Mouse (Mus musculus) intestine, embryonic 15.5 days (tissue): ENCODE results near the gene Chn2. TPM values are rescaled to one million over a fixed set of nuclear protein-coding genes. Genes with fewer than 3 reads are reported as not detected.
A peak's percentile ranks its signal among the peaks of the same experiment; 100 is the strongest.

ENCODE experiments used
- ATAC-seq: fragments of 200-750 bp; cut with Nextera tagmentation; 2 replicates; pipeline ENCODE4 v1.8.0; 2017; ENCODE audit warnings: moderate TSS enrichment, moderate library complexity
- H3K27ac ChIP-seq: fragments of 300-500 bp; sonication (generic); 2 replicates; pipeline ENCODE4 v1.5.1; 2015; ENCODE audit warnings: mild to moderate bottlenecking, inconsistent platforms
- H3K27me3 ChIP-seq: fragments of 300-500 bp; sonication (generic); replicated peaks from 2 replicates; pipeline ENCODE4 v1.6.1; 2015; ENCODE audit warnings: inconsistent platforms
- H3K36me3 ChIP-seq: fragments of 300-500 bp; sonication (generic); 2 replicates; pipeline ENCODE4 v1.6.1; 2015; ENCODE audit warnings: inconsistent platforms
- H3K4me1 ChIP-seq: fragments of 300-500 bp; sonication (generic); replicated peaks from 2 replicates; pipeline ENCODE4 v1.6.1; 2015; ENCODE audit warnings: inconsistent platforms
- H3K4me2 ChIP-seq: fragments of 300-500 bp; sonication (generic); replicated peaks from 2 replicates; pipeline ENCODE4 v1.6.1; 2015; ENCODE audit warnings: mild to moderate bottlenecking, inconsistent platforms
- H3K4me3 ChIP-seq: fragments of 300-500 bp; sonication (generic); replicated peaks from 2 replicates; pipeline ENCODE4 v1.5.1; 2015; ENCODE audit warnings: inconsistent platforms
- H3K9ac ChIP-seq: fragments of 300-500 bp; sonication (generic); 2 replicates; pipeline ENCODE4 v1.6.1; 2015; ENCODE audit warnings: inconsistent platforms
- H3K9me3 ChIP-seq: fragments of 300-500 bp; sonication (generic); 2 replicates; pipeline ENCODE4 v1.6.1; 2016; ENCODE audit warnings: inconsistent platforms
- WGBS: fragments of 180-500 bp; shearing (Covaris S2); methylation state at CpG from one replicate; pipeline ENCODE4 v1.1.7; 2015; 5-methylcytosine and 5-hydroxymethylcytosine counted together
- polyA plus RNA-seq: library from polyadenylated mRNA; unstranded; fragments of >200 nt; fragmentation: Nextera tagmentation; extraction: Ambion mirVana; gene quantifications from 2 replicates; pipeline ENCODE4 v1.2.1, GENCODE M21; 2015

Gene Chn2
- polyA plus RNA-seq, 1 experiment from 2014 or later = 20.8 TPM

- Histone ChIP-seq H3K9me3 (no peaks in the 10 kb centered on the region), H3K9ac (no peak overlapping the region), H3K4me2 (no peak overlapping the region), H3K27me3 (no peaks in the 10 kb centered on the region), H3K4me3 (no peak overlapping the region), H3K4me1 (peaks cover 6% of the 10 kb centered on the region), H3K27ac (peak overlapping the region; percentile 32; the same call in 1 of the 2 replicates), H3K36me3 (no peaks in the 10 kb centered on the region)
- ATAC-seq = peak; percentile 37; the same call in 1 of the 2 replicates
- WGBS = 53% methylated on average over 6 of the region's 6 CpGs
Observed at GRCm38 (mm10) chr6:54148844-54149526, 109.6 kb downstream of the Chn2 start.

DNA sequence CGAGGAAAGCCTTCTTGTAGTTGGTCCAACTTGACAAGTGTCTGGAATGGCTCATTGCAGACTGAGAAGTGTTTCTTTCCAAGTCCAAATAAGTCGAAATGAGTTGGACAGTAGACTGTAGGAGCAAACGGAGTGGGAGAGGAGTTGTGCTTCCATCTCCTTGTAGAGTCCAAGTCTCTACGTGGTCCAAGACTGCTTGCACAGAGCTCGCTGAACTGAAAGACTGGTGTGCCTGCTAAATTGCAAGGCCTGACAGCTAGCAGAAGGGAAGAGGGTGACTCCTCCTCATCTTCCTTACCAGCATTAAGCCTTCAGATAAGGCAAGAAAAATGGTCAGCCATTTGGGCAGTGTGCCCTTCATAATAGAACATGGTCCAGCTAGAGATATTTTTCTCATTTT, 111.5 kb downstream of the Chn2 start:
- Histone ChIP-seq H3K4me2 (no peak overlapping the region), H3K9me3 (no peaks in the 10 kb centered on the region), H3K4me3 (no peak overlapping the region), H3K27ac (peak overlapping the region; percentile 40; the same call in 1 of the 2 replicates), H3K36me3 (no peaks in the 10 kb centered on the region), H3K9ac (no peak overlapping the region), H3K4me1 (peaks cover 6% of the 10 kb centered on the region), H3K27me3 (no peaks in the 10 kb centered on the region)
- ATAC-seq = peak; percentile 68
- WGBS = 56% methylated on average over 5 of the region's 5 CpGs

DNA sequence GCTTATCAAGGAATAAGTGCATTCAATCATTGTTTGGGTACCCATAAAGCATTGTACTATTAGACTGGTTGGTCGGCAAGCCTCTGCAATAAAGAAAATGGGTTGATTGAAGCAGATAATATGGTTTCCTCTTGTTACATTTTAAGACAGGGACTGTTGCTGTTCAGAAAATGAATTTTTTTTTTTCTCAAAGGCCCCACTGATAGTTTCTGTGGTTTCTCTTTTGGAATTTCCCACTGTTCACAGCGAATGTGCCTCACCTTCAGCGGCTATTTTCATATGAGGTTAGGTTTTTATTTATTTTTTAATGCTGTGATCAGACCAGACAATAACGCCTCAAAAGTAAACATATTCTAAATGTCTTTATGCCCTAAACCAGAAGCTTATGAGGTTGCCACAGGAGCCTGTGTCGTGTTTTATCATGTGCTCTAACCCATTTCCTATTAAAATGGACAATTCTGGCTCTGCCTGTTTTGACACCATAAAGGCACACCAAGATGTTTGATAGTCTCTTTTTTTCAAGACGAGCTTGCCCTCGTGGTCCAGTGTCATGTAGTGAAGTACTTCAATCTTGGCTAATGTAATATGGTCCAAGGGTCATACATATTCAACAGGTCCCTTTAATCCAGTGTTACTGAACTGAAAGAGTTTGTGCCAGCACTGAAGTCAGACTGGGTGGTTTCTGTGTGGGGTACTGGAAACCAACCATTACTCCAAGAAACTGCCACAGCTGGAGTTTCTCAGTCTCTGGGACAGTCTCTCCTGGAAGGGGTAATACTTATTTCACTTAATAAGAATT, 112.3 kb downstream of the Chn2 start:
- no peak overlapping the region for H3K9ac ChIP-seq
- WGBS = 64% methylated on average over 7 of the region's 7 CpGs
- H3K9me3 ChIP-seq = no peaks in the 10 kb centered on the region
- H3K4me3 ChIP-seq = no peak overlapping the region
- H3K4me2 ChIP-seq = no peak overlapping the region
- no peaks in the 10 kb centered on the region for H3K27me3 ChIP-seq
- H3K27ac ChIP-seq = 0 out of 2 replicates have a peak overlapping the region, but pooled peaks have one; percentile 40
- peak; percentile 29; the same call in 1 of the 2 replicates for ATAC-seq
- H3K4me1 ChIP-seq = peaks cover 6% of the 10 kb centered on the region
- no peaks in the 10 kb centered on the region for H3K36me3 ChIP-seq

DNA sequence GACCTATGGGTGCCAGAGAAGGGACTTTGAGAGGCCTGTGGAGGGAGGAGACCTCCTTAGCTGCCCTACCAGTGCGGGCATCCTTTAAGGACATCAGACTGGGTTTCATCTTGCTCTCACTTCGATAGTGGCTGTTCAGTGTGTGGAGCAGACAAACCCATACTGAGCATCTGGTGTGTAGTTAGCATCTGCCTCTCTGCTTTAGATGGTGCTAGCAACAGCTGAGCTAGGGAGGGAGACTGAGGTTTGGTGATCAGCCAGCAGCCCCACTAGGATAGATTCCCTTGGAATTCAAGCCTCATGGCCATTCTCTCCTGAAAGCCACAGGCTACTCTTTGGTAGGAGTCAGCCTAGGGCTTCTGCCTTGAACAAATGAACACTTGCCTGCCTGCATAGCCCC, 117.7 kb downstream of the Chn2 start:
- Histone ChIP-seq H3K36me3 (no peaks in the 10 kb centered on the region), H3K27me3 (no peaks in the 10 kb centered on the region), H3K4me2 (no peak overlapping the region), H3K9ac (no peak overlapping the region), H3K4me1 (peaks cover 14% of the 10 kb centered on the region), H3K4me3 (no peak overlapping the region), H3K27ac (no peak overlapping the region), H3K9me3 (no peaks in the 10 kb centered on the region)
- ATAC-seq = no peak
- 91% methylated on average over 2 of the region's 2 CpGs for WGBS

GRCm38 (mm10) chr6:54158317-54158716, 119.0 kb downstream of the Chn2 start:
- no peaks in the 10 kb centered on the region for H3K9me3 ChIP-seq
- no peak overlapping the region for H3K27ac ChIP-seq
- H3K4me2 ChIP-seq = peak overlapping the region; percentile 15; the same call in 1 of the 2 replicates
- H3K4me3 ChIP-seq = no peak overlapping the region
- WGBS = 10% methylated on average over 3 of the region's 3 CpGs
- peaks cover 19% of the 10 kb centered on the region for H3K4me1 ChIP-seq
- H3K9ac ChIP-seq = no peak overlapping the region
- H3K27me3 ChIP-seq = no peaks in the 10 kb centered on the region
- no peaks in the 10 kb centered on the region for H3K36me3 ChIP-seq
- peak; percentile 90 for ATAC-seq

DNA sequence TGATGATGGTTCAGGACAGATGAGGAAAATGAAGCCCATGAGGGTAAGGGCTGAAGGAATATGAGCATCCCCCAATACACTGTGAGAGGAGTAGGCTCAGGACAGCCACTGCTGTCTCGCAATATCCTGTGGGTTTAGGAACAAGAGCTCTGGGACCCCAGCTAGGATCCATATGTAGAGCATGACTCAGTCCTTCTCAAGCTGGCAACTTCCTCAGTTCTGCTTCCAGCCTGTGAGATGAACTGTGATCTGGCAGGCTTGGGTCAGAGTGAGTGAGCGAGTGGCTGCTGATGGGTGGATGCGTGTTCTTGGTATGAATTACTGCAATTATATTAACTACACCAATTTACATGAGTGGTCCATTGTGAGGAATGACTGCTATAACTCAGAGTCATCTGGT, 121.3 kb downstream of the Chn2 start:
- WGBS = 93% methylated on average over 3 of the region's 3 CpGs

DNA sequence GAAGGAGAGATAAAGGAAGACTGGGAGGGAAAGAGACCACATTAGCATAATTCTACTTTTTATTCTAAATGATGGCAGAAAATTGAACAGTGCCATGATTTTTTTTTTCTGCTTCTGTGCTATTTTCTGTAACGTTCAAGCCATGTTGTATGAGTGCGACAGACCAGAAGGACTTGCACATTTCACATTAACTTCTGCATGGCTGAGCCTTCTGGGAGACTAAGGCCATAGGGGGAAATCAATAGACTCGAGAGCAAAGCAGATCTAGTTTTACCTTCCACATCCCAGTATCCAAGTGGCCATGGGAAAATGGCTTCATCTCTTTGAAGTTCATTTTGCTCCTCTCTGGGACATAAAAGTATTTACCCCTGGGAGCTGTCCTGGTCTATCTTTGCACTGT, 121.9 kb downstream of the Chn2 start:
- no peak overlapping the region for H3K27ac ChIP-seq
- no peaks in the 10 kb centered on the region for H3K9me3 ChIP-seq
- H3K4me2 ChIP-seq = no peak overlapping the region
- no peaks in the 10 kb centered on the region for H3K27me3 ChIP-seq
- WGBS = 89% methylated on average over 3 of the region's 3 CpGs
- no peak for ATAC-seq
- H3K36me3 ChIP-seq = no peaks in the 10 kb centered on the region
- H3K4me3 ChIP-seq = no peak overlapping the region
- peaks cover 19% of the 10 kb centered on the region for H3K4me1 ChIP-seq
- no peak overlapping the region for H3K9ac ChIP-seq

More for the DNA sequence above, 121.3 kb downstream of the Chn2 start:
- no peaks in the 10 kb centered on the region for H3K36me3 ChIP-seq
- H3K9me3 ChIP-seq = no peaks in the 10 kb centered on the region
- peaks cover 19% of the 10 kb centered on the region for H3K4me1 ChIP-seq
- no peak for ATAC-seq
- no peak overlapping the region for H3K4me2 ChIP-seq
- no peak overlapping the region for H3K27ac ChIP-seq
- H3K4me3 ChIP-seq = no peak overlapping the region
- no peak overlapping the region for H3K9ac ChIP-seq
- no peaks in the 10 kb centered on the region for H3K27me3 ChIP-seq

- Histone ChIP-seq H3K36me3 (no peaks in the 10 kb centered on the region), H3K4me3 (no peak overlapping the region), H3K9me3 (no peaks in the 10 kb centered on the region), H3K27me3 (no peaks in the 10 kb centered on the region), H3K4me1 (peaks cover 17% of the 10 kb centered on the region), H3K27ac (no peak overlapping the region), H3K4me2 (no peak overlapping the region), H3K9ac (no peak overlapping the region)
- WGBS = 42% methylated on average over 5 of the region's 5 CpGs
- no peak for ATAC-seq
Observed at GRCm38 (mm10) chr6:54162321-54162720, 123.0 kb downstream of the Chn2 start.

- H3K36me3 ChIP-seq = no peaks in the 10 kb centered on the region
- H3K4me3 ChIP-seq = no peak overlapping the region
- no peak overlapping the region for H3K9ac ChIP-seq
- WGBS = 68% methylated on average over 9 of the region's 9 CpGs
- peaks cover 12% of the 10 kb centered on the region for H3K4me1 ChIP-seq
- ATAC-seq = 0 out of 2 replicates have a peak, but pooled peaks have one; percentile 32
- no peak overlapping the region for H3K4me2 ChIP-seq
- no peaks in the 10 kb centered on the region for H3K27me3 ChIP-seq
- H3K9me3 ChIP-seq = no peaks in the 10 kb centered on the region
- H3K27ac ChIP-seq = no peak overlapping the region
Observed at GRCm38 (mm10) chr6:54162786-54163185, 123.4 kb downstream of the Chn2 start.

DNA sequence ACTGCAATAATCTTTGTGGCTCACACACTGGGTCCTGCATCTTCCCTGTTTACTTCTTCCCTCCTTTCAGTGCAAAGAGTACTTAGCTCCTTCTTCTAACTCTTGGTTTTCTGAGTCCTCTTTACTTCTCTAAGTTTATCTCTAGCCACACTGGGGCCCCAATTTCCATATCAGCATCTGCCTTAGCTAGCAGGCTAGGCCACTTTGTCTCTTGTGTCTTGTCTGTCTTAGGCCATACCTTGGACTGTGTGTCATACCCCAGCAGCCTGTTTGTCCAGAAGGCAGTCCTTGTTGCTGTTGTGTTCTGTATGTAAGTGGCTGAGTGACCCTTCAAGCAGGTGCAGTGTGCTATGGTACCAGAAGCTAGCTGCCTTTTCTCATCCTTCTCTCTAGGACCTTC, 124.3 kb downstream of the Chn2 start:
- Histone ChIP-seq H3K4me1 (peaks cover 5% of the 10 kb centered on the region; the same call in 1 of the 2 replicates), H3K4me2 (no peak overlapping the region), H3K36me3 (no peaks in the 10 kb centered on the region), H3K9ac (no peak overlapping the region), H3K9me3 (no peaks in the 10 kb centered on the region), H3K4me3 (no peak overlapping the region), H3K27me3 (no peaks in the 10 kb centered on the region), H3K27ac (no peak overlapping the region)
- ATAC-seq = no peak

DNA sequence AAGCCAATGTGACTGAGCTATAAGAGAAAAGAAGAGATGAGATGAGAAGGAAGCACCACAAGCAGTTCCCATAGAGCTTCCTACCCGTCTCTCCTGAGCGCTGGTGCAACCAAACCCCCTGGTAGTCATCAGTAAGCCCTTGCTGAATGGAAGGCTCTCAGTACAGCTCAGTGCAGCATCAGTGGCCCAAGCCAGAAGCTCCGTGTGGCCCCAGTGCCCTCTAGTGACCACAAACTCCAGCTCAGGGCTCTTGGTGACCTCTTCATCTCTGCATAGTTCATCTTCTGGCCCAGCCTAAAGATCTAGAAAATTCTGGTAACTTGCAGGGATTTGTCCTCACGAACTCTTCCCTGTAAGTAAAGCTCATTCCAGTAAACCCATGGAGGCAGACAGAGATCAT, 125.4 kb downstream of the Chn2 start:
- H3K27ac ChIP-seq = no peak overlapping the region
- no peaks in the 10 kb centered on the region for H3K9me3 ChIP-seq
- H3K4me2 ChIP-seq = no peak overlapping the region
- no peaks in the 10 kb centered on the region for H3K27me3 ChIP-seq
- ATAC-seq = no peak
- peaks cover 5% of the 10 kb centered on the region; the same call in 1 of the 2 replicates for H3K4me1 ChIP-seq
- H3K36me3 ChIP-seq = no peaks in the 10 kb centered on the region
- no peak overlapping the region for H3K9ac ChIP-seq
- 48% methylated on average over 4 of the region's 4 CpGs for WGBS
- H3K4me3 ChIP-seq = no peak overlapping the region

DNA sequence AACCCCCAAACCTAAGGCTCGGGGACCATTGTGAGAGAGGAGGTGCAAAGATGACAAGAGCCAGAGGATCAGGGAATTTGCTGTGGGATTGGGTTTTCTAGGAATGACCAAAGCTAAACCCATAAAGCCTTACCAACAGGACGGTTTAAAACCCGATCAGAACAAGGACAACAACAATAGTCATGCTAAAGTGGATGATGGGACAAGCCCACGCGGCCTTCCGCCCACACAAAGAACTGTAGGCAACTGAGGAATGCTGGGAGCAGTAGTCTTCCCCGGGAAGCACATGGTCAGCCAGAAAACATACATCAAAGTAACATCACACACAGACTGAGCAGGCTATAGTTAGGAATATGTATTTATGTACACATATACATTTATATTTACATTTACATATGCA, 125.9 kb downstream of the Chn2 start:
- Histone ChIP-seq H3K27ac (no peak overlapping the region), H3K27me3 (no peaks in the 10 kb centered on the region), H3K4me1 (peaks cover 5% of the 10 kb centered on the region; the same call in 1 of the 2 replicates), H3K9me3 (no peaks in the 10 kb centered on the region), H3K9ac (no peak overlapping the region), H3K4me3 (no peak overlapping the region), H3K4me2 (no peak overlapping the region), H3K36me3 (no peaks in the 10 kb centered on the region)
- no peak for ATAC-seq
- 84% methylated on average over 7 of the region's 7 CpGs for whole genome bisulfite sequencing
